Mouse (Mus musculus) liver, embryonic 13.5 days (tissue): ENCODE measurements at regions not wholly inside any gene's neighbourhood (a gene's known extent, or its start where the extent isn't known, plus 50 kb on each side); places are given as distances from the start of the nearest gene placed in this dataset.

Experiments used
- ATAC-seq: fragments of 200-750 bp; cut with Nextera tagmentation; 2 replicates; pipeline ENCODE4 v1.8.0; 2017; ENCODE audit warnings: low read depth, mild to moderate bottlenecking, moderate number of reproducible peaks, moderate library complexity
- DNase-seq: peaks from one replicate; pipeline ENCODE4 v3.0.0; 2022
- H3K27ac ChIP-seq: fragments of 300-500 bp; sonication (generic); 2 replicates; pipeline ENCODE4 v1.5.1; 2015; ENCODE audit warnings: moderate library complexity, mild to moderate bottlenecking, inconsistent platforms
- H3K27me3 ChIP-seq: fragments of 300-500 bp; sonication (generic); 2 replicates; pipeline ENCODE4 v1.6.1; 2015; ENCODE audit warnings: mild to moderate bottlenecking, inconsistent platforms
- H3K36me3 ChIP-seq: fragments of 300-500 bp; sonication (generic); 2 replicates; pipeline ENCODE4 v1.6.1; 2015; ENCODE audit warnings: mild to moderate bottlenecking, inconsistent platforms
- H3K4me1 ChIP-seq: fragments of 300-500 bp; sonication (generic); replicated peaks from 2 replicates; pipeline ENCODE4 v1.6.1; 2015; ENCODE audit warnings: inconsistent platforms
- H3K4me2 ChIP-seq: fragments of 300-500 bp; sonication (generic); 2 replicates; pipeline ENCODE4 v1.6.1; 2015; ENCODE audit warnings: inconsistent platforms, mild to moderate bottlenecking, moderate library complexity
- H3K4me3 ChIP-seq: fragments of 300-500 bp; sonication (generic); replicated peaks from 2 replicates; pipeline ENCODE4 v1.5.1; 2015; ENCODE audit warnings: mild to moderate bottlenecking, inconsistent platforms
- H3K9ac ChIP-seq: fragments of 300-500 bp; sonication (generic); 2 replicates; pipeline ENCODE4 v1.6.1; 2015; ENCODE audit warnings: mild to moderate bottlenecking, inconsistent platforms
- H3K9me3 ChIP-seq: fragments of 300-500 bp; sonication (generic); replicated peaks from 2 replicates; pipeline ENCODE4 v1.6.1; 2016; ENCODE audit warnings: inconsistent platforms
- WGBS: fragments of 180-500 bp; shearing (Covaris S2); methylation state at CpG from one replicate; pipeline ENCODE4 v1.1.7; 2015; ENCODE audit not compliant: insufficient replicate concordance; 5-methylcytosine and 5-hydroxymethylcytosine counted together

DNA sequence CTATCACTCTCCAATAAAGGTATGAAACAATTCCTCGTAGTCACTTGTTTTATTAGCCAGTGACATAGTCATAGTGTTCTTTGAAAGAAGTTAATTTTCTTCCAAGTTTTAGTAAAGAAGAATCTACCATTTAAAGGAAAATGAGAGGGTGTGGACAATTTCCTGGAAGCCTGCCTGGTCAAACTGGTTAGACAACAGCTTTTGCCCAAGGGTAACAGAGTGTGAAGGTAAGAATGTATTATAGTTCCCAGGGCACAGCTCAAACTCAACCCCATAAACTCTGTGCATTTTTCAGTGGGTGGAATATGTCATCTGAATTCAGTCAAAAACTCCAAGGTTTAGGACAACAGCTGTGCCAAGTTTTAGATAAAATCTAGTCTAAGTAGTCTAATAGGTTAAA is 240.1 kb upstream of the Atp2b1 start:
- 50% methylated on average over 1 of the region's 1 CpGs for WGBS
- DNase-seq: no peak

DNA sequence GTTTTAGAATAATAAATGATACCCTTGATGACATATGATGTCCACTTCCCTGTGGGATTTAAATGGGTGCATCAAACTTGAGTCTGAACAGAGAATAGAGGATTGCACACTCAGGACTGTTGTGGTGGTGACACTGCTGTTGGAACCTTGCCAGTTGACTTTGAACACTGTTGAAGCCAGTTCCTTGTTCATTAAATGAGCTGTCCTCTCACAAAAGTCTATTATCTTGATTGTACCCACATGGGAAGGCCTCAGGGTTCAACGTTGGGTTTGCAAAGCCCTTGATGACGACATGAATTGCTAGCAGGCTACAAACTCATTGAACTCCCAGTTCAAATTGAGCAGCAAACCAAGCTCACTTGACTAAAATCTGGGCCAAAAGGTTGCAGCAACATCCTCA is 237.3 kb upstream of the Atp2b1 start:
- no peak for ATAC-seq

More for the DNA sequence above, 240.1 kb upstream of the Atp2b1 start:
- Histone ChIP-seq H3K4me3 (no peak overlapping the region), H3K9me3 (no peaks in the 10 kb centered on the region), H3K9ac (no peak overlapping the region), H3K4me2 (no peak overlapping the region), H3K36me3 (no peaks in the 10 kb centered on the region), H3K4me1 (no peaks in the 10 kb centered on the region), H3K27ac (no peak overlapping the region), H3K27me3 (no peaks in the 10 kb centered on the region)
- ATAC-seq: no peak

DNA sequence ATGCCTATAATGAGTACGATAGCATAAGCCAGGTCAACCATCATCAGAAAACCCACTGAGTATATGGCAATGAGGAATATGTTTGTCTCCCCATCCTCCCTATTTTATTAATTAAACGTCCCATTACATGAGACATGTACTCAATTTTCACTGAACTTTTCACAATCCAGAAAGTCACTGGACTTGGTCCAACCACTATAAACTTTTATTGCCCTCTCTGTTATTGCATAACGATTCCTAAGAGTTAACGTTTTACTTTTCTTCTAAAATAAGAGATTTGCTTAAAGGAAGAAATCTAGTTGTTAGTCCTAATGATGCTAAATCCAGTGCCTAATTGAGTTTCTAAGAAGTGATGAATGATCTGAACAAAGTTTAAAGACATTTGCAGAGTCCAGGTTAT is 236.0 kb upstream of the Atp2b1 start:
- Histone ChIP-seq H3K4me1 (no peaks in the 10 kb centered on the region), H3K27ac (no peak overlapping the region), H3K4me3 (no peak overlapping the region), H3K36me3 (no peaks in the 10 kb centered on the region), H3K4me2 (no peak overlapping the region), H3K9me3 (no peaks in the 10 kb centered on the region), H3K27me3 (no peaks in the 10 kb centered on the region), H3K9ac (no peak overlapping the region)
- WGBS: 72% methylated on average over 4 of the region's 4 CpGs
- ATAC-seq (no peak), DNase-seq (no peak)

More for the DNA sequence above, 237.3 kb upstream of the Atp2b1 start:
- Histone ChIP-seq H3K9me3 (no peaks in the 10 kb centered on the region), H3K4me1 (no peaks in the 10 kb centered on the region), H3K9ac (no peak overlapping the region), H3K4me3 (no peak overlapping the region), H3K4me2 (no peak overlapping the region), H3K36me3 (no peaks in the 10 kb centered on the region), H3K27ac (no peak overlapping the region), H3K27me3 (no peaks in the 10 kb centered on the region)
- no peak for DNase-seq
- WGBS: 61% methylated on average over 2 of the region's 2 CpGs

DNA sequence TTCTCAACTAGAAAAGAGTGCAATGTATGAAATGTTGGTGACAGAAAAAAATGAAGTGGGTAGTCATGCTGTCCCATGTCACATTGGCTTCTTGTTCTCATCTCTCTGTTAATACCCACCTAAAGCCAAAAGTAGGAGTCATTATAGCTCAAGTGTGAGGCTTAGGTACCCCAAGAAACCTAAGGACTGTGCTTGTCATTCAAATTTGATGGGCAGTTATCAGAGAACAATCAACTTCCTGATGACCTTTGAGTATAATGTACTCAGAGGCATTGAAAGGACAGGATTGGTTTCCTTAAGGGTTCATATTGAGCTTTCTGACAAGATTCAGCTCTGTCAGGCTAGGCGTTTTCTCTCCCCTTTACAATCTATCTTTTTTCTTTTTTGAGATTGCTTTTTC is 231.8 kb upstream of the Atp2b1 start:
- H3K27ac ChIP-seq: no peak overlapping the region
- 61% methylated on average over 1 of the region's 1 CpGs for WGBS

DNA sequence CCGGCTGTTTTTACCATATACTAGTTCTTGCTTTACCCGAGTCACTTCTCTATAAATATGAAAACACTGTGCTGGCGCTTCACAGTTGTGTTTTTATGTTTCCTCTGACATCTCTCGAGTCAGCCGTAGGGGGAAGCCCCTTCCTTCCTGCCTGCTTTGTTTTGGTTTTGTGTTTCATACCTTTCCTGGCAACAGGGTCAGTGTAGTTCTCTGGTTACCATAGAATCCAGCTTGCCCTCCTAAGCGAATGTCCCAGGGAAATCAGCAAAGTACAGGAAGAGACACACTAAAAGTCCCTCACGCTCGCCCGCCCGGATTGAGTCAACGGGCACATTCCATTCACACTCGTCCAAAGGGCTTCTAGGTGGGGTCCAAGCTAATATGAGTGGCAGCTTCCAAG is 230.0 kb upstream of the Atp2b1 start:
- ATAC-seq (no peak), DNase-seq (no peak)
- WGBS: 17% methylated on average over 12 of the region's 12 CpGs
- Histone ChIP-seq H3K27me3 (no peaks in the 10 kb centered on the region), H3K4me1 (no peaks in the 10 kb centered on the region), H3K36me3 (no peaks in the 10 kb centered on the region), H3K27ac (no peak overlapping the region), H3K4me2 (peak overlapping the region; percentile 12; the same call in 1 of the 2 replicates), H3K9ac (no peak overlapping the region), H3K9me3 (no peaks in the 10 kb centered on the region), H3K4me3 (no peak overlapping the region; the same call in 1 of the 2 replicates)

More for the DNA sequence above, 231.8 kb upstream of the Atp2b1 start:
- Histone ChIP-seq H3K9me3 (no peaks in the 10 kb centered on the region), H3K27me3 (no peaks in the 10 kb centered on the region), H3K36me3 (no peaks in the 10 kb centered on the region), H3K9ac (no peak overlapping the region), H3K4me1 (no peaks in the 10 kb centered on the region), H3K4me2 (no peak overlapping the region), H3K4me3 (no peak overlapping the region)
- DNase-seq (no peak), ATAC-seq (no peak)

DNA sequence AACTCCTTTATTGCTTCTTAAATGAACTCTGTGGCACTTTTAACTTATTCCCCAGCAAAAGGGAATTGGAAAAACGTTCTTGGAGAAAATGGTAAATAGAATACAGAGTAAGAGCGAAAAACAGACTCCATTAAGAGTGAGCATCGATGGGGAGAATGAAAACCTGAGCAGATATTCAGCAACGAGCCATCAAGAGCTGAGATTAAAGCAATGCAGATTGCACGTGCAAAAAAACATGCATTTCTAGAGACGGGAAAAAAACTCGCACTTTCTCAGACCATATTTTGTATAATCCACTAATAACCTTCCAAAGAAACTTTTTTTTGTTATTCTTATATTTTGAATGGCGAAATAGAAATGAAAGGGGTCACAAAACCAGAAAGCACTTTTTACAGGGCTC is 229.5 kb upstream of the Atp2b1 start:
- DNase-seq (no peak), ATAC-seq (no peak)
- Histone ChIP-seq H3K9ac (no peak overlapping the region), H3K36me3 (no peaks in the 10 kb centered on the region), H3K4me1 (no peaks in the 10 kb centered on the region), H3K4me3 (no peak overlapping the region), H3K4me2 (no peak overlapping the region), H3K27ac (no peak overlapping the region), H3K27me3 (no peaks in the 10 kb centered on the region), H3K9me3 (no peaks in the 10 kb centered on the region)
- WGBS: 56% methylated on average over 8 of the region's 8 CpGs

DNA sequence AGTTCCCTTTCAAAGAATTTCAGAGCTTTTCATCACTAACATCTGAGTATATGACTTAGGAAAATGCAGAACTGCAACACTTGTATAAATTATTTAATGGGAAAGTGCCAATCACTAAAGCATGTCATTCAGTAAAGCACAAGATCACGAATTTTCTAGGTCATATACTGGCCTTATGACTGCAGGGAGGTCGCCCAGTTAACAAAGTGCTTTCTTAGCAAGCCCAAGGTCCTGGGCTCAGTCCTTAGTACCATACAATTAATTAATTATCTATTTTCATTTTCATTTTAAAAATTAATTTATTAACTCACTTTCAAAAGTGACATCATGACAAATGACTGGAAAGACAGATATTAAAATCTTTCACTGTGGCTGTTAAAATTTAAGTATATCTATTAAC is 228.5 kb upstream of the Atp2b1 start:
- Histone ChIP-seq H3K9ac (no peak overlapping the region), H3K4me2 (no peak overlapping the region), H3K4me3 (no peak overlapping the region), H3K27ac (no peak overlapping the region), H3K9me3 (no peaks in the 10 kb centered on the region), H3K36me3 (no peaks in the 10 kb centered on the region), H3K4me1 (no peaks in the 10 kb centered on the region), H3K27me3 (no peaks in the 10 kb centered on the region)
- DNase-seq (no peak), ATAC-seq (no peak)
- WGBS: 47% methylated on average over 2 of the region's 2 CpGs

DNA sequence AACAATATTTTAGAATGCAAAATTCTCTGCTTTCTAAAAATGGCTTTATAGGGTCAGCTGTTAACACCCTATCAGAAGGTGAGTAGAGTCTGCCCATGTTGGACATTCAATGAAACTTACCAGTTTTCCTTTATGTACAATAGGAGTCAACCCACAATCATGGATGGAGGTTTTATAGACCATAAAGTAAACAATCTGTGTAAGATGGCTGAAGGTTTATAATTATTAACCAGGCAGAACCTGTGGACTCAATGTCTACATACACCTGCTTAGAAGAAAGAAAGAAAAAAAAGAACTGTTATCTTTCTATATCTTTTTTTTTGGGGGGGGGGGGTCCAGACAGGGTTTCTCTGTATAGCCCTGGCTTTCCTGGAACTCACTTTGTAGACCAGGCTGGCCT is 227.8 kb upstream of the Atp2b1 start:
- Histone ChIP-seq H3K4me3 (no peak overlapping the region), H3K9ac (no peak overlapping the region), H3K4me1 (no peaks in the 10 kb centered on the region), H3K9me3 (no peaks in the 10 kb centered on the region), H3K36me3 (no peaks in the 10 kb centered on the region), H3K27ac (no peak overlapping the region), H3K27me3 (no peaks in the 10 kb centered on the region), H3K4me2 (no peak overlapping the region)
- DNase-seq: no peak
- no peak for ATAC-seq

DNA sequence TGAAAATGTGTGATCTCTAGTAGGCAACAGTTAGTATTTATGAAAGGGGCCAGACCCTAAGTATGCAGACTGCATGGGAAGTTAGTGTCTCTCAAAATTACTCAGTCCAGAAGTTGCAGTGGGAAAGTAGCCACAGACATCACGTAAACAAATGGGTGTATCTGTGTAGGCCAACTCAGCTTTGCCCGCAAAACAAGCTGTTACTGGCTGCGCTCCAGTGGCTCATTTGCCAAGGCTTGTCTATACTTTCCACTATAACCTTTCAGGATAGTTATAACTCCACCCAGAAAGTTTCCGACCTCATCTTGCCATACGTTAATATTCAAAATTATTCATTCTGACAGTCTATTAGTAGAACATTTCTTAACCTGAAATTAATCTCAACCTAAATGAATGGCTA is 222.4 kb upstream of the Atp2b1 start:
- Histone ChIP-seq H3K9me3 (no peaks in the 10 kb centered on the region), H3K9ac (no peak overlapping the region), H3K27ac (no peak overlapping the region), H3K27me3 (no peaks in the 10 kb centered on the region), H3K4me1 (no peaks in the 10 kb centered on the region), H3K36me3 (no peaks in the 10 kb centered on the region), H3K4me3 (no peak overlapping the region), H3K4me2 (no peak overlapping the region)
- ATAC-seq (no peak), DNase-seq (no peak)
- 82% methylated on average over 5 of the region's 5 CpGs for WGBS

DNA sequence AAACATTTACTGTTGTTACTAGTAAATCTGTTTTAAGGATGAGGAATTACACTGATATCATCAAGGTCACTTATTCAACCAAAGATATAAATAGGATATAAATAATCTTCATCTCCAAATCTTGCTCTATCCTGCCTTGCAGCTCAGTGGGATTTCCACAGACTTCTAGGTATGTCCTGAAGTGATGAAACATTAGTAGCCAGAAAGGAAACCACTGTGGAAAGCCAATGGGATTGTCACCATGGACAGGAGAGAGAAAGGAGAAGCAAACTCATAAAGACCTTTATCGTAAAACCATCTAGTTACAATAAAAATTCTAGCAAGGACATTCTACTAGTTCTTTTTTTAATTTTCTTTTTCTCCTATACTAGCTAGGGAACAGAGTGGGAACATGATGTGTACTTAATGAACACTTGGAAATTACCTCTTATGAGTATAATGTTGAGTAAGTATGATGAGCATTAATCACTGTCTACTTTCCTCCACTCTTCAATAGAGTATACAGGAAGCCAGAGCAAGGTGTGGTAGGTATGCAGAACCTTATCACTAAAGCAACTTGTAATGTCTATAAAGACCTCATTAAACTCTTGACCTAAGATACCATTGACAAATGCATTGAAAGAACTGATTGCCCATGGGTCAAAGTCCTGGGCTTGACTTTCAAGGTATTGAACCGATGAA is 219.4 kb upstream of the Atp2b1 start:
- H3K27me3 ChIP-seq: no peaks in the 10 kb centered on the region
- 69% methylated on average over 2 of the region's 2 CpGs for WGBS
- no peak overlapping the region for H3K4me2 ChIP-seq
- H3K9ac ChIP-seq: no peak overlapping the region
- H3K27ac ChIP-seq: no peak overlapping the region
- no peaks in the 10 kb centered on the region for H3K4me1 ChIP-seq
- ATAC-seq (no peak), DNase-seq (no peak)
- no peak overlapping the region for H3K4me3 ChIP-seq
- H3K36me3 ChIP-seq: no peaks in the 10 kb centered on the region
- no peaks in the 10 kb centered on the region for H3K9me3 ChIP-seq

DNA sequence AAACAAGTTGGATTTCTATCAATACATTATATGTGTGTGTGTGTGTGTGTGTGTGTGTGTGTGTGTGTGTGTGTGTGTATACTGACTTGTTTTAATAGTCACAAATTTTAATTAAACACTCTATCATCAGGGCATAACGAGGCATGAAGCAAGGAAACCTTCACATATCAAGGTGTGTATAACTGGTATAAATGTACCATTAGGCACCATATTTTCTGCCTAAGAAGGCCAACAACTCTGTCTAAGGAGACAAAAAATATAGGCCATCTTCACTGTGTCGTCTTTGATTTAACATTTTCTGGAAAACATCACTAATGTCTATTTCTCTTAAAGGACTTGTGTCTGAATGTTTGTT is 218.9 kb upstream of the Atp2b1 start:
- H3K27ac ChIP-seq: no peak overlapping the region
- H3K9ac ChIP-seq: no peak overlapping the region
- no peaks in the 10 kb centered on the region for H3K4me1 ChIP-seq
- H3K27me3 ChIP-seq: no peaks in the 10 kb centered on the region
- no peak overlapping the region for H3K4me2 ChIP-seq
- no peak overlapping the region for H3K4me3 ChIP-seq
- no peaks in the 10 kb centered on the region for H3K9me3 ChIP-seq
- no peaks in the 10 kb centered on the region for H3K36me3 ChIP-seq
- no peak for ATAC-seq
- DNase-seq: no peak
- WGBS: 65% methylated on average over 2 of the region's 2 CpGs

DNA sequence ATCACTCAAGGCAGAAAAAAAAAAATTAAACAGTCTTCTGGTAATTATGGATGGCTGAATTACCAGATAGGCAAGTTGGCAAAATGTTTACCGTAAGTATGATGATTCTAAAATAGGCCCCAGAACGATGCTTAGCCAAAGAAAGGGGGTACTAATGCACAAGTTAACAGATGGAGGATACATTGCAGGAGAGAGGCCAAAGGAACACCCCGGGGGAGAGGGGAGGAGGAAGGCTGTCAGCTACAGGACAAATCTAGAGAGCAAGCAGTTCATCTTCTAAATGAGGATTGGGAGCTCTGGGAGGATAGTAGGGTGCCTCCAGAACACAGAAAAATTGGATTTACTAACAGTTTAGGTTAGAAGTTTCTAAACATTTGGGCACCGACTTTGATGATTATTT is 216.3 kb upstream of the Atp2b1 start:
- Histone ChIP-seq H3K9me3 (no peaks in the 10 kb centered on the region), H3K4me2 (no peak overlapping the region), H3K4me1 (no peaks in the 10 kb centered on the region), H3K27me3 (no peaks in the 10 kb centered on the region), H3K36me3 (no peaks in the 10 kb centered on the region), H3K4me3 (no peak overlapping the region), H3K9ac (no peak overlapping the region), H3K27ac (no peak overlapping the region)
- no peak for ATAC-seq
- WGBS: 71% methylated on average over 4 of the region's 4 CpGs
- DNase-seq: no peak
